Mouse (Mus musculus): ENCODE results near the gene Macrod2. TPM values are rescaled to one million over a fixed set of nuclear protein-coding genes. Genes with fewer than 3 reads are reported as not detected.

The Macrod2 gene
- polyA plus RNA-seq, 1 experiment from 2014 or later: 65.9 TPM

- Histone ChIP-seq H3K27me3 (ENCODE audit: control insufficient read depth, insufficient read depth, low read length) (no peaks in the 10 kb centered on the region), H3K27ac (ENCODE audit: low read depth, low read length) (no peak overlapping the region), H3K4me2 (ENCODE audit: low read depth, low read length) (no peak overlapping the region), H3K4me3 (ENCODE audit: low read depth, low read length) (no peak overlapping the region), H3K4me1 (ENCODE audit: control insufficient read depth, insufficient read depth, low read length) (no peaks in the 10 kb centered on the region), H3K36me3 (ENCODE audit: control insufficient read depth, insufficient read depth, low read length) (no peaks in the 10 kb centered on the region), H3K9me3 (ENCODE audit: control insufficient read depth, low read length) (no peaks in the 10 kb centered on the region), H3K9ac (replicated peaks; ENCODE audit: low read depth, low read length) (no peak overlapping the region)
- WGBS: 87% methylated on average over 4 of the region's 4 CpGs
- no peak for ATAC-seq (ENCODE audit: low read depth)
These were observed 467.6 kb downstream of the Macrod2 start for GRCm38 (mm10) chr2:140862736-140863135.

- Histone ChIP-seq H3K9me3 (ENCODE audit: control insufficient read depth, low read length) (no peaks in the 10 kb centered on the region), H3K4me3 (ENCODE audit: low read depth, low read length) (no peak overlapping the region), H3K4me2 (ENCODE audit: low read depth, low read length) (no peak overlapping the region), H3K27ac (ENCODE audit: low read depth, low read length) (no peak overlapping the region), H3K9ac (replicated peaks; ENCODE audit: low read depth, low read length) (no peak overlapping the region), H3K4me1 (ENCODE audit: control insufficient read depth, insufficient read depth, low read length) (no peaks in the 10 kb centered on the region), H3K27me3 (ENCODE audit: control insufficient read depth, insufficient read depth, low read length) (no peaks in the 10 kb centered on the region), H3K36me3 (ENCODE audit: control insufficient read depth, insufficient read depth, low read length) (no peaks in the 10 kb centered on the region)
- ATAC-seq (ENCODE audit: low read depth): no peak
- WGBS: 79% methylated on average over 1 of the region's 1 CpGs
These were observed 470.5 kb downstream of the Macrod2 start for GRCm38 (mm10) chr2:140865636-140866035.

GRCm38 (mm10) chr2:140867116-140867515 lies 472.0 kb downstream of the Macrod2 start:
- ATAC-seq (ENCODE audit: low read depth): no peak
- Histone ChIP-seq H3K4me2 (ENCODE audit: low read depth, low read length) (no peak overlapping the region), H3K27ac (ENCODE audit: low read depth, low read length) (no peak overlapping the region), H3K9ac (replicated peaks; ENCODE audit: low read depth, low read length) (no peak overlapping the region), H3K36me3 (ENCODE audit: control insufficient read depth, insufficient read depth, low read length) (no peaks in the 10 kb centered on the region), H3K9me3 (ENCODE audit: control insufficient read depth, low read length) (no peaks in the 10 kb centered on the region), H3K27me3 (ENCODE audit: control insufficient read depth, insufficient read depth, low read length) (no peaks in the 10 kb centered on the region), H3K4me1 (ENCODE audit: control insufficient read depth, insufficient read depth, low read length) (no peaks in the 10 kb centered on the region), H3K4me3 (ENCODE audit: low read depth, low read length) (no peak overlapping the region)
- WGBS: 92% methylated on average over 5 of the region's 5 CpGs

- Histone ChIP-seq H3K9ac (replicated peaks; ENCODE audit: low read depth, low read length) (no peak overlapping the region), H3K4me2 (ENCODE audit: low read depth, low read length) (no peak overlapping the region)
These were observed 490.1 kb downstream of the Macrod2 start for GRCm38 (mm10) chr2:140885176-140885575.

GRCm38 (mm10) chr2:140890683-140891082 lies 495.6 kb downstream of the Macrod2 start:
- Histone ChIP-seq H3K27ac (ENCODE audit: low read depth, low read length) (no peak overlapping the region), H3K4me1 (ENCODE audit: control insufficient read depth, insufficient read depth, low read length) (no peaks in the 10 kb centered on the region), H3K4me3 (ENCODE audit: low read depth, low read length) (no peak overlapping the region), H3K27me3 (ENCODE audit: control insufficient read depth, insufficient read depth, low read length) (no peaks in the 10 kb centered on the region), H3K4me2 (ENCODE audit: low read depth, low read length) (no peak overlapping the region), H3K36me3 (ENCODE audit: control insufficient read depth, insufficient read depth, low read length) (no peaks in the 10 kb centered on the region), H3K9me3 (ENCODE audit: control insufficient read depth, low read length) (no peaks in the 10 kb centered on the region), H3K9ac (replicated peaks; ENCODE audit: low read depth, low read length) (no peak overlapping the region)
- ATAC-seq (ENCODE audit: low read depth): no peak

More at GRCm38 (mm10) chr2:140885176-140885575, 490.1 kb downstream of the Macrod2 start:
- H3K27ac ChIP-seq (ENCODE audit: low read depth, low read length): no peak overlapping the region
- no peak overlapping the region for H3K4me3 ChIP-seq (ENCODE audit: low read depth, low read length)
- no peaks in the 10 kb centered on the region for H3K4me1 ChIP-seq (ENCODE audit: control insufficient read depth, insufficient read depth, low read length)
- H3K9me3 ChIP-seq (ENCODE audit: control insufficient read depth, low read length): no peaks in the 10 kb centered on the region
- H3K27me3 ChIP-seq (ENCODE audit: control insufficient read depth, insufficient read depth, low read length): no peaks in the 10 kb centered on the region
- H3K36me3 ChIP-seq (ENCODE audit: control insufficient read depth, insufficient read depth, low read length): no peaks in the 10 kb centered on the region
- no peak for ATAC-seq (ENCODE audit: low read depth)

GRCm38 (mm10) chr2:140896396-140897082 lies 501.4 kb downstream of the Macrod2 start:
- Histone ChIP-seq H3K4me1 (ENCODE audit: control insufficient read depth, insufficient read depth, low read length) (no peaks in the 10 kb centered on the region), H3K27ac (ENCODE audit: low read depth, low read length) (no peak overlapping the region), H3K36me3 (ENCODE audit: control insufficient read depth, insufficient read depth, low read length) (no peaks in the 10 kb centered on the region), H3K9me3 (ENCODE audit: control insufficient read depth, low read length) (no peaks in the 10 kb centered on the region), H3K9ac (replicated peaks; ENCODE audit: low read depth, low read length) (no peak overlapping the region), H3K4me3 (ENCODE audit: low read depth, low read length) (no peak overlapping the region), H3K4me2 (ENCODE audit: low read depth, low read length) (no peak overlapping the region), H3K27me3 (ENCODE audit: control insufficient read depth, insufficient read depth, low read length) (no peaks in the 10 kb centered on the region)
- WGBS: 72% methylated on average over 3 of the region's 3 CpGs
- ATAC-seq (ENCODE audit: low read depth): no peak

- no peaks in the 10 kb centered on the region for H3K4me1 ChIP-seq (ENCODE audit: control insufficient read depth, insufficient read depth, low read length)
- H3K27ac ChIP-seq (ENCODE audit: low read depth, low read length): no peak overlapping the region
- no peak overlapping the region for H3K4me2 ChIP-seq (ENCODE audit: low read depth, low read length)
- no peaks in the 10 kb centered on the region for H3K27me3 ChIP-seq (ENCODE audit: control insufficient read depth, insufficient read depth, low read length)
- H3K9me3 ChIP-seq (ENCODE audit: control insufficient read depth, low read length): no peaks in the 10 kb centered on the region
- H3K36me3 ChIP-seq (ENCODE audit: control insufficient read depth, insufficient read depth, low read length): no peaks in the 10 kb centered on the region
- H3K9ac ChIP-seq (replicated peaks; ENCODE audit: low read depth, low read length): no peak overlapping the region
- no peak overlapping the region for H3K4me3 ChIP-seq (ENCODE audit: low read depth, low read length)
- 55% methylated on average over 7 of the region's 7 CpGs for WGBS
- ATAC-seq (ENCODE audit: low read depth): no peak
These were observed 503.4 kb downstream of the Macrod2 start for GRCm38 (mm10) chr2:140898408-140898985.

- Histone ChIP-seq H3K9me3 (ENCODE audit: control insufficient read depth, low read length) (no peaks in the 10 kb centered on the region), H3K27ac (ENCODE audit: low read depth, low read length) (no peak overlapping the region), H3K4me1 (ENCODE audit: control insufficient read depth, insufficient read depth, low read length) (no peaks in the 10 kb centered on the region), H3K36me3 (ENCODE audit: control insufficient read depth, insufficient read depth, low read length) (no peaks in the 10 kb centered on the region), H3K4me3 (ENCODE audit: low read depth, low read length) (no peak overlapping the region), H3K4me2 (ENCODE audit: low read depth, low read length) (no peak overlapping the region), H3K9ac (replicated peaks; ENCODE audit: low read depth, low read length) (no peak overlapping the region), H3K27me3 (ENCODE audit: control insufficient read depth, insufficient read depth, low read length) (no peaks in the 10 kb centered on the region)
- WGBS: 37% methylated on average over 4 of the region's 4 CpGs
- ATAC-seq (ENCODE audit: low read depth): no peak
These were observed 510.2 kb downstream of the Macrod2 start for GRCm38 (mm10) chr2:140905331-140905730.

GRCm38 (mm10) chr2:140906123-140906522 lies 511.0 kb downstream of the Macrod2 start:
- Histone ChIP-seq H3K4me3 (ENCODE audit: low read depth, low read length) (no peak overlapping the region), H3K9me3 (ENCODE audit: control insufficient read depth, low read length) (no peaks in the 10 kb centered on the region), H3K27me3 (ENCODE audit: control insufficient read depth, insufficient read depth, low read length) (no peaks in the 10 kb centered on the region), H3K9ac (replicated peaks; ENCODE audit: low read depth, low read length) (no peak overlapping the region), H3K4me2 (ENCODE audit: low read depth, low read length) (no peak overlapping the region), H3K27ac (ENCODE audit: low read depth, low read length) (no peak overlapping the region), H3K4me1 (ENCODE audit: control insufficient read depth, insufficient read depth, low read length) (no peaks in the 10 kb centered on the region), H3K36me3 (ENCODE audit: control insufficient read depth, insufficient read depth, low read length) (no peaks in the 10 kb centered on the region)
- no peak for ATAC-seq (ENCODE audit: low read depth)
- whole genome bisulfite sequencing: 12% methylated on average over 3 of the region's 3 CpGs
